Mouse (Mus musculus) layer of hippocampus, adult 2 months (tissue): ENCODE measurements around the gene Tsc1. TPM values are rescaled to one million over a fixed set of nuclear protein-coding genes. Genes with fewer than 3 reads are reported as not detected.
A peak's percentile ranks its signal among the peaks of the same experiment; 100 is the strongest.

Experiments used
- DNase-seq, 2 experiments: peaks; one replicate each; pipeline ENCODE4 v3.0.0; 2022; ENCODE audit warnings: low spot score in 2 of 2
- H3K27ac ChIP-seq: fragments of 200-600 bp; 2 replicates; pipeline ENCODE4 v1.8.1; 2022
- H3K4me3 ChIP-seq: fragments of 200-600 bp; 2 replicates; pipeline ENCODE4 v1.8.1; 2022; ENCODE audit warnings: mild to moderate bottlenecking
- CTCF ChIP-seq: fragments of 200-600 bp; conservative IDR thresholded peaks from 2 replicates; pipeline ENCODE4 v1.8.1; 2022; ENCODE audit warnings: antibody characterized with exemption, mild to moderate bottlenecking, moderate library complexity
- long read RNA-seq, 2 experiments: library from polyadenylated mRNA; stranded (forward); transcript quantifications; one replicate each; pipeline ENCODE4 v2.0.0; 2021; ENCODE audit warnings: borderline mapping rate in 2 of 2
- total RNA-seq, 2 experiments: library from RNA; stranded (reverse); gene quantifications; 2 replicates each; pipeline ENCODE4 v1.2.3; 2021

Tsc1 gene
- 10 to 100 TPM; 47.1 to 49.1 TPM for total RNA-seq
- long read RNA-seq, experiment 1, full-length matches to known transcripts = 1 of 216 reads
- long read RNA-seq, experiment 1, partial matches to known transcripts = 1 of 216 reads
- long read RNA-seq, experiment 1, other reads (novel, unspliced or antisense) = 214 of 216 reads
- long read RNA-seq, experiment 2, partial matches to known transcripts = 0 of 245 reads
- long read RNA-seq, experiment 2, other reads (novel, unspliced or antisense) = 245 of 245 reads

DNA sequence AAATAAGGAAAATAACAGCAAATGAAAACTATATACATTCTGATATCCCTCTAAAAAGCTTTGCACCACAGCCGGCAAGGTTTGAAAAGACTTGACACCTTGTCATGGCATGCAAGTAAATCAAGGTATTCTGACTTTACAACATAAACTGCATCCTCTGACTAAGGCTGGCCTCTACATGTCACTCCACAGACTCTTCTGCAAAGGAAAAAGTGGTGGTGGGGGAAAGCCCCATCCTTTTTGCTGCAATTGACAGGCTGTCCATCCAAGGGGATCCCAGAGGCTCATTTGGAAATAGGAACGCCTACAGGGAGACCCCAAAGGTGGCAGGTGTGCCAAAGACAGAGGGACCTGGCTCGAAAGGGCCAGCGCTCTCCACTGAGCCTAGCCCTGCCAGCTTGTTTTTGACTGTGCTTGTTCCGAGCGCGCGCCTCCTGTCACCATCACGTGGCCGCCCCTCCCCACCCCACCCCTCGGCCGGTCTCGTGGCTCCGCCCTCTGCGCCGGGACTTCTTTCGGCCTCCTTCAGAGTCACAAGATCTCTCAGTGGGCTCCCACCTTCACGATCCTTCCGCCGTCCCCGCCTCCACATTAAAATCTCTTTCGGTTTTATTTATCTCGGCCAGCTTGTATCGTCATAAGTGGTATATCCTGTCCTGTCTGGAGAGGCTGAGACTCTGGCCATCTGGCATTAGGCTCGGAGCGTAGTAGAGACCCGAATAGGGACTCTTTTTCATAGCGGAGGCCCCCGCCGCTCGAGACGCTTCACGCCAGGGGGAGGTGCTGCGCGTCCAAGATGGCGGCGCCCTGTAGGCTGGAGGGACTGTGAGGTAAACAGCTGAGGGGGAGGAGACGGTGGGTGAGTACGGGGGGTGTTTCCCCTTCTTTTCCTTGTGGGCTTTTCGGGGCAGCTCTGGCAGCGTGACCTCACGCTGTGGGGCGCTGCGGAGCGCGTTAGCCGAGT lies at the start of gene Tsc1:
Gene Tsc1 (plus strand): TSS at position 768 of the 964 bp plus-strand sequence.
- no peak for TF ChIP-seq CTCF
- H3K27ac ChIP-seq = peak within 1 kb of the TSS; percentile 99
- DNase-seq = peak; percentile 93 to 95
- H3K4me3 ChIP-seq = peak within 1 kb of the TSS; percentile 96

DNA sequence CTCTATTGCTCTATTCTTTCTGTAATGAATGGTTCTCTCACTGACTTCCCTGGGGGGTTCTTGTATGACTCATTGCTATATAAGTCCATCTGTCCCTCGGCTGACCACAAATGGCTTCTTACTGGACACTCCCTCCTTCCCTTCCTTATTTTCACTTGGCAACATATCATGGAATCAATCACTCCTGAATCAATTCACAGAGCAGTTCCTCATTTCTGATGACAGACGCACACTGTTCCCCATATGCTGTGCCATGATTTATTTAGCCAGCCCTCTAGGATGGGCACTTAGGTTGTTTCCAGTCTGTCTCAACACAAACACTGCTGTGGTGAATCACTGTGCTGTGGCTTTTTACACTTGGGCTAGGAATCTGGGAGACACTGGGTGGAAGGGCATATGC lies 49.5 kb upstream of the Tsc1 start:
- TF ChIP-seq CTCF = no peak

GRCm38 (mm10) chr2:28592809-28593208 lies 48.2 kb upstream of the Tsc1 start:
- peak in 1 of 2 experiments; percentile 34 for DNase-seq
- Histone ChIP-seq H3K27ac (no peak overlapping the region), H3K4me3 (no peak overlapping the region)
- TF ChIP-seq CTCF = peak; percentile 86

More for the DNA sequence above, 49.5 kb upstream of the Tsc1 start:
- no peak for DNase-seq
- Histone ChIP-seq H3K27ac (no peak overlapping the region), H3K4me3 (no peak overlapping the region)

GRCm38 (mm10) chr2:28596021-28596420 lies 45.0 kb upstream of the Tsc1 start:
- no peak overlapping the region for H3K4me3 ChIP-seq
- TF ChIP-seq CTCF = no peak
- no peak overlapping the region for H3K27ac ChIP-seq
- DNase-seq = no peak

- H3K4me3 ChIP-seq = no peak overlapping the region
- no peak for DNase-seq
- no peak overlapping the region for H3K27ac ChIP-seq
- TF ChIP-seq CTCF = peak; percentile 43
These were observed 44.0 kb upstream of the Tsc1 start for GRCm38 (mm10) chr2:28596998-28597397.

- no peak for DNase-seq
- Histone ChIP-seq H3K27ac (no peak overlapping the region), H3K4me3 (no peak overlapping the region)
- no peak for TF ChIP-seq CTCF
These were observed 43.1 kb upstream of the Tsc1 start for GRCm38 (mm10) chr2:28597733-28598547.

DNA sequence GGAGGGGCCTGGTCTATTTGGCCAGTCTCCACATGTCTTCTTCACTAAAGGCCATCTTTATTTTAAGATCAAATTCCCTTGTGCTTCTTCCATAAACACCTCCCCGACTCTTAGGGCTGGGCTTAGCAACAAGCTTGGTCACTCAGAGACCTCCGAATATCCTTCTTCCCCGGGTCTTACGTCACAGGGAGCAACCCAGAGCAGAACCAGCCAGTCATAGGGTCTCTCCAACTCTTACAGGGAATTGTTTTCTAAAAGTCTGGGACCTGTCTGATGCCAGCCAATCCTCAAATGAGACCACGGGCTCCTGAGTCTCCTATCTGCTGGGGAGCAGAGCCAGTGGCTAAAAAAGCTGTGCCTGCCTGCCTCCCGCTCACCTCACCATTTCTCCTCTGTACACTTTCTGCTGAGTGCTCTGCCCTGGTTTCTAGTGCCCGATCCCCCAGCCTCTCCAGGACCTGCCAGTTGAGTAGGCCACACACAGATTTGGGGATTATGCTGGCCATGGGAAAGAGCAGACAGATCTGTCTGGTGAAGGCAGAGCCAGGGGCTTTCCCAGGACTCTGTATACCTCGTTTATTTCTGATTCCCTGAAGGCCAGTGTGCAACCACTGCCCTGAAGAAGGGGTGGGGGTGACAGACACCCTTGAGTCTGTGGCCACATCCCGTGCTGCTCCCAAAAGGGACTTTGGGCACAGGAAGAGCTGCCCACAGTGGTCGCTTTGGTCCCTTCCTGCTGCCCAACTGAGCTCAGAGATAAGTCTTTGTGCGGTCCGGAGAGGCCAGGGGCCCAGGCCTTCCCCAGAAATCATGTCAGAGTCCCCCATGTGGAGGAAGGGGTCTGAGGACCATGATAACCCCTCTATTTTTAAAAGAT lies 42.1 kb upstream of the Tsc1 start:
- H3K4me3 ChIP-seq = no peak overlapping the region
- DNase-seq = no peak
- TF ChIP-seq CTCF = no peak
- H3K27ac ChIP-seq = no peak overlapping the region

DNA sequence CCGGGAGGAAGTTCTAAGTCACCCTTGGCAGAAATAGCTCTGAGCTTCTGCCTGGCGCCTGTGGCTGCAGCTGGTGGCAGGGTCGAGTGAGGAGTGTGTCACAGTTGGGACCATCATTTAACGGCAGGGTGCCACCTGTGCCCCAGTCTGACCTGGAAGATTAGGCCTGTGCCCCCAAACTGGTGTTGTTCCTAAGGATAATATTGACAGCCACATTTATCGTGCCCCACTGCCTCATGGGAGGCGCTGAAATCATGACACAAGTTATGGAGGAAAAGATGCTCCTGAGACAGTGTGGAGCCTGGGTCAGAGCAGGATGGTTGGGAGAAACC lies 41.5 kb upstream of the Tsc1 start:
- no peak for TF ChIP-seq CTCF
- no peak overlapping the region for H3K27ac ChIP-seq
- no peak for DNase-seq
- no peak overlapping the region for H3K4me3 ChIP-seq

- H3K4me3 ChIP-seq = no peak overlapping the region
- no peak for TF ChIP-seq CTCF
- DNase-seq = no peak
- no peak overlapping the region for H3K27ac ChIP-seq
These were observed 39.1 kb upstream of the Tsc1 start for GRCm38 (mm10) chr2:28601720-28602590.

DNA sequence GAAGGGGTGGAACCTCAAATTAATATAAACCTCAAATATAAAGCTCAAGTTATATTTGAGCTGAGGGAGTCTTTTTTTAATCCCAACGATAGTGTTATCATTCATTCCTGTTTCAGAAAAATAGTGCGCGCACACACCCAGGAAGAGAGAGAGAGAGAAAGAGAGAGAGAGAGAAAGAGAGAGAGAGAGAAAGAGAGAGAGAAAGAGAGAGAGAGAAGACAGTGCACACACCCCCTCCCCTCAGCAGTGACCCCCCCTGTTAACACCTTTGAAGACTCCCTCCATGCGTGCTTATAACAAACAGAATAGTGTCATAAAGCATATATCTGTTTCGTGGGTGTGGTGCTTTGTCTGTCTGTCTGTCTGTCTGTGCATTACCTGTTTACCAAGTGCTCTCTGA lies 37.5 kb upstream of the Tsc1 start:
- no peak overlapping the region for H3K27ac ChIP-seq
- no peak for DNase-seq
- TF ChIP-seq CTCF = no peak
- H3K4me3 ChIP-seq = no peak overlapping the region

GRCm38 (mm10) chr2:28605789-28606541 lies 35.1 kb upstream of the Tsc1 start:
- TF ChIP-seq CTCF = no peak
- no peak overlapping the region for H3K27ac ChIP-seq
- H3K4me3 ChIP-seq = no peak overlapping the region
- DNase-seq = no peak
